ENCODE assay signal across 10 mouse cellular contexts in the genomic region with DNA sequence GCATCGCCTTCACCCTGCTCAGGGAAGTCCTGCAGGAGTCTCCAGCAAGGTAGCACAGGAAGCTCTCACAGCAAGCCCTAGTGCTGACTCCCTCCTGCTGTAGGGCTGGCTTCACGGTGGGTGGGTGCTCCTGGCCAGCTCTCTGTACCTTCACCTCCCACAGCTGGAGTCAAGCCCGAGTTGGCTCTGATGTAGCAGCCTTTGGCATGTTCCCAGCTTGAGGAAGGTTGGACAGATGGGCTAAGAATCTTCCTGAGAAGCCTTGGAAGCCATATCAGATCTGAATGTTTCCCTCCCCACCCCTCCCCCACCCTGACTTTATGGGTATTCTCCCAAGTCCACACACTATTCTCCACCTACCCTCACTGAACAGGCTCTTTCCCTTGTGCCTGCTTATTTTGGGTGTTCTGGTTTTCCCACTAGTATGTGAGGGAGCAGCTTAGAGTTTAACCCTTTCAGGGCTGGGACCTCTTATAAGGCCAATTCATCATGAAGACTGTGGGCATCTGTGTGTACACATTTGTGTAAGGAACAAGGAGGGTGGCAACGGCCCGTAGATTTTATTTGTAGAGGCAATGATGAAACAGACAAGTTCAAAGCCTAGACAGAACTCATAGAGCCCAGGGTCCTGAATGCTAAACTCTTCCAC. TPM values are rescaled to one million over a fixed set of nuclear protein-coding genes. Genes with fewer than 3 reads are reported as not detected.
A peak's percentile ranks its signal among the peaks of the same experiment; 100 is the strongest.
DNase-seq lines count a peak whose midpoint lies in the region; ATAC-seq and TF ChIP-seq lines count a peak whose summit lies in the region.
"Had no signal": no experiment of that assay in that cellular context is flagged by ENCODE, and none has a peak within 500 bp of the region (broad histone marks: within the 10 kb centered on the region; RNA-seq: fewer than 3 reads in every experiment).

No protein-coding gene starts in this region.

- H3K36me3 ChIP-seq in kidney, embryonic 15.5 days, result peaks cover 19% of the 10 kb centered on the region
- H3K36me3 ChIP-seq in G1E (replicated peaks), result peaks cover 97% of the 10 kb centered on the region
- H3K36me3 ChIP-seq in embryonic facial prominence, embryonic 13.5 days, result peaks cover 12% of the 10 kb centered on the region
- H3K36me3 ChIP-seq in limb, embryonic 12.5 days, result peaks cover 25% of the 10 kb centered on the region

- H3K4me1 ChIP-seq in kidney, embryonic 15.5 days, result peaks cover 34% of the 10 kb centered on the region
- peaks cover 63% of the 10 kb centered on the region for H3K4me1 ChIP-seq in G1E (ENCODE audit: insufficient read depth, low read depth, low read length)
- peaks cover 41% of the 10 kb centered on the region for H3K4me1 ChIP-seq in embryonic facial prominence, embryonic 13.5 days
- H3K4me1 ChIP-seq in limb, embryonic 12.5 days (replicated peaks), result peaks cover 34% of the 10 kb centered on the region

- H3K4me2 ChIP-seq in kidney, embryonic 15.5 days, result no peak overlapping the region
- H3K4me2 ChIP-seq in embryonic facial prominence, embryonic 13.5 days, result no peak overlapping the region
- H3K4me2 ChIP-seq in limb, embryonic 12.5 days, result 0 out of 2 replicates have a peak overlapping the region, but pooled peaks have one; percentile 62

- ATAC-seq in kidney, embryonic 15.5 days (replicated peaks; ENCODE audit: low FRiP score), result no peak
- ATAC-seq in G1E (ENCODE audit: extremely low read depth, insufficient number of reproducible peaks, low FRiP score, poor library complexity, severe bottlenecking), result no peak
- ATAC-seq in embryonic facial prominence, embryonic 13.5 days (ENCODE audit: insufficient number of reproducible peaks, insufficient read depth, low FRiP score, low TSS enrichment, low read depth), result no peak
- no peak for ATAC-seq in limb, embryonic 12.5 days (ENCODE audit: insufficient number of reproducible peaks, insufficient read depth, low FRiP score, low TSS enrichment, low read depth)
- no peak for ATAC-seq in megakaryocyte-erythroid progenitor cell, adult 5-6 weeks (replicated peaks; ENCODE audit: low FRiP score, low TSS enrichment, poor library complexity, severe bottlenecking)
- no peak for ATAC-seq in monocyte, adult 5-6 weeks (replicated peaks; ENCODE audit: insufficient number of reproducible peaks, low FRiP score, low TSS enrichment, poor library complexity, severe bottlenecking)

- H3K27me3 ChIP-seq in kidney, embryonic 15.5 days, result peaks cover 8% of the 10 kb centered on the region
- H3K27me3 ChIP-seq in G1E (ENCODE audit: insufficient read depth, low read length), result no peaks in the 10 kb centered on the region; the same call in 1 of the 2 replicates
- peaks cover 12% of the 10 kb centered on the region for H3K27me3 ChIP-seq in embryonic facial prominence, embryonic 13.5 days
- peaks cover 16% of the 10 kb centered on the region for H3K27me3 ChIP-seq in limb, embryonic 12.5 days

- no peak overlapping the region for H3K27ac ChIP-seq in kidney, embryonic 15.5 days
- no peak overlapping the region for H3K27ac ChIP-seq in embryonic facial prominence, embryonic 13.5 days
- H3K27ac ChIP-seq in limb, embryonic 12.5 days, result no peak overlapping the region
- H3K27ac ChIP-seq: heart, embryonic 13.5 days had no signal

- H3K4me3 ChIP-seq in kidney, embryonic 15.5 days (replicated peaks), result no peak overlapping the region
- peak overlapping the region; percentile 21; the same call in 1 of the 2 replicates for H3K4me3 ChIP-seq in G1E (ENCODE audit: low read depth, low read length)
- H3K4me3 ChIP-seq in embryonic facial prominence, embryonic 13.5 days, result no peak overlapping the region
- no peak overlapping the region for H3K4me3 ChIP-seq in limb, embryonic 12.5 days (replicated peaks)
- H3K4me3 ChIP-seq: heart, embryonic 13.5 days had no signal

- DNase-seq in kidney, postnatal 10 days, result peak; percentile 60
- no peak for DNase-seq in G1E (ENCODE audit: low spot score)

- no peak overlapping the region for H3K9ac ChIP-seq in kidney, embryonic 15.5 days
- peak overlapping the region; percentile 21; the same call in 1 of the 2 replicates for H3K9ac ChIP-seq in embryonic facial prominence, embryonic 13.5 days
- H3K9ac ChIP-seq in limb, embryonic 12.5 days (replicated peaks), result 0 out of 2 replicates have a peak overlapping the region, but pooled peaks have one; percentile 28
- H3K9ac ChIP-seq: heart, embryonic 13.5 days had no signal

- no peak for TF ChIP-seq CTCF in G1E (IDR thresholded peaks at IDR 0.05; ENCODE audit: low read depth, low read length)

- no peaks in the 10 kb centered on the region for H3K9me3 ChIP-seq in kidney, embryonic 15.5 days (replicated peaks)
- peaks cover 6% of the 10 kb centered on the region for H3K9me3 ChIP-seq in G1E (replicated peaks)
- H3K9me3 ChIP-seq in embryonic facial prominence, embryonic 13.5 days, result no peaks in the 10 kb centered on the region
- H3K9me3 ChIP-seq in limb, embryonic 12.5 days, result no peaks in the 10 kb centered on the region
- H3K9me3 ChIP-seq: heart, embryonic 13.5 days had no signal

- WGBS in kidney, embryonic 15.5 days, result 48% methylated on average over 5 of the region's 5 CpGs
- WGBS in embryonic facial prominence, embryonic 13.5 days, result 51% methylated on average over 5 of the region's 5 CpGs
- 41% methylated on average over 5 of the region's 5 CpGs for WGBS in limb, embryonic 12.5 days

RNA-seq across cellular contexts. Expression of a gene that starts 1.4 kb away (rescaled TPM):
- polyA plus RNA-seq in kidney, embryonic 15.5 days (2015; fragmentation: Nextera tagmentation; extraction: Ambion mirVana), result 1.6 and 2.9 TPM in 2 replicates
- 13.0 and 13.2 TPM in 2 replicates for total RNA-seq in G1E (2014; fragmentation: Nextera tagmentation)
- 6.8 and 7.6 TPM in 2 replicates for total RNA-seq in G1E (2017)
- polyA plus RNA-seq in G1E (2012), result 9.8 and 11.6 TPM in 2 replicates
- polyA plus RNA-seq in embryonic facial prominence, embryonic 13.5 days (2015; fragmentation: Nextera tagmentation; extraction: Ambion mirVana), result 3.8 and 4.3 TPM in 2 replicates
- 4.4 and 4.7 TPM in 2 replicates for polyA plus RNA-seq in limb, embryonic 12.5 days (2016; fragmentation: Nextera tagmentation; extraction: Ambion mirVana)
- 3.1 and 6.1 TPM in 2 replicates for total RNA-seq in megakaryocyte-erythroid progenitor cell, adult 5-6 weeks (2014; fragmentation: Nextera tagmentation)
- total RNA-seq in megakaryocyte-erythroid progenitor cell, adult 5-6 weeks (2017), result 0.09 and 1.8 TPM in 2 replicates
- total RNA-seq in monocyte, adult 5-6 weeks (2017), result 0.68 TPM in 1 of 3 replicates, not detected in the others

RNA-seq across cellular contexts. Expression of a gene that starts 5.7 kb away (rescaled TPM):
- polyA plus RNA-seq in kidney, embryonic 15.5 days (2015; fragmentation: Nextera tagmentation; extraction: Ambion mirVana), result 0.19 and 0.22 TPM in 2 replicates
- total RNA-seq in G1E (2014; fragmentation: Nextera tagmentation), result 0.53 TPM in 1 of 2 replicates, not detected in the other
- 0.22 and 0.41 TPM in 2 replicates for total RNA-seq in G1E (2017)
- not detected in 2 replicates for polyA plus RNA-seq in G1E (2012)
- polyA plus RNA-seq in embryonic facial prominence, embryonic 13.5 days (2015; fragmentation: Nextera tagmentation; extraction: Ambion mirVana), result 0.41 and 0.45 TPM in 2 replicates
- polyA plus RNA-seq in limb, embryonic 12.5 days (2016; fragmentation: Nextera tagmentation; extraction: Ambion mirVana), result 0.18 and 0.55 TPM in 2 replicates
- total RNA-seq in megakaryocyte-erythroid progenitor cell, adult 5-6 weeks (2014; fragmentation: Nextera tagmentation), result not detected in 2 replicates
- not detected in 2 replicates for total RNA-seq in megakaryocyte-erythroid progenitor cell, adult 5-6 weeks (2017)
- not detected in 3 replicates for total RNA-seq in monocyte, adult 5-6 weeks (2017)
- total RNA-seq: left cerebral cortex, postnatal 14 days had no signal
- polyA plus RNA-seq: embryonic facial prominence, embryonic 11.5 days had no signal

RNA-seq across cellular contexts. Expression of a gene that starts 10.4 kb away (rescaled TPM):
- polyA plus RNA-seq in kidney, embryonic 15.5 days (2015; fragmentation: Nextera tagmentation; extraction: Ambion mirVana), result 0.58 and 1.7 TPM in 2 replicates
- total RNA-seq in G1E (2014; fragmentation: Nextera tagmentation) (not detected in 2 replicates), G1E (2017) (not detected in 2 replicates)
- polyA plus RNA-seq in G1E (2012), result 0.13 TPM in 1 of 2 replicates, not detected in the other
- polyA plus RNA-seq in embryonic facial prominence, embryonic 13.5 days (2015; fragmentation: Nextera tagmentation; extraction: Ambion mirVana), result 0.95 and 1.6 TPM in 2 replicates
- 1.1 and 1.3 TPM in 2 replicates for polyA plus RNA-seq in limb, embryonic 12.5 days (2016; fragmentation: Nextera tagmentation; extraction: Ambion mirVana)
- total RNA-seq in megakaryocyte-erythroid progenitor cell, adult 5-6 weeks (2014; fragmentation: Nextera tagmentation), result not detected in 2 replicates
- not detected in 2 replicates for total RNA-seq in megakaryocyte-erythroid progenitor cell, adult 5-6 weeks (2017)
- 0.78 TPM in 1 of 3 replicates, not detected in the others for total RNA-seq in monocyte, adult 5-6 weeks (2017)
- polyA plus RNA-seq: heart, embryonic 13.5 days had no signal

RNA-seq across cellular contexts. Expression of a gene that starts 12.4 kb away (rescaled TPM):
- polyA plus RNA-seq in kidney, embryonic 15.5 days (2015; fragmentation: Nextera tagmentation; extraction: Ambion mirVana), result 20.7 and 21.0 TPM in 2 replicates
- 31.9 and 32.5 TPM in 2 replicates for total RNA-seq in G1E (2014; fragmentation: Nextera tagmentation)
- 13.9 and 15.6 TPM in 2 replicates for total RNA-seq in G1E (2017)
- polyA plus RNA-seq in G1E (2012), result 93.1 and 94.6 TPM in 2 replicates
- polyA plus RNA-seq in embryonic facial prominence, embryonic 13.5 days (2015; fragmentation: Nextera tagmentation; extraction: Ambion mirVana), result 21.1 and 22.6 TPM in 2 replicates
- polyA plus RNA-seq in limb, embryonic 12.5 days (2016; fragmentation: Nextera tagmentation; extraction: Ambion mirVana), result 25.5 and 28.8 TPM in 2 replicates
- 25.3 and 26.1 TPM in 2 replicates for total RNA-seq in megakaryocyte-erythroid progenitor cell, adult 5-6 weeks (2014; fragmentation: Nextera tagmentation)
- total RNA-seq in megakaryocyte-erythroid progenitor cell, adult 5-6 weeks (2017), result 7.0 and 7.8 TPM in 2 replicates
- total RNA-seq in monocyte, adult 5-6 weeks (2017), result 0.64 to 3.1 TPM (median 1.8 TPM) in 3 replicates

RNA-seq across cellular contexts. Expression of a gene that starts 46.2 kb away (rescaled TPM):
- 27.7 and 29.8 TPM in 2 replicates for polyA plus RNA-seq in kidney, embryonic 15.5 days (2015; fragmentation: Nextera tagmentation; extraction: Ambion mirVana)
- total RNA-seq in G1E (2014; fragmentation: Nextera tagmentation) (20.7 and 22.6 TPM in 2 replicates), G1E (2017) (35.7 and 41.5 TPM in 2 replicates)
- 5.4 and 6.2 TPM in 2 replicates for polyA plus RNA-seq in G1E (2012)
- polyA plus RNA-seq in embryonic facial prominence, embryonic 13.5 days (2015; fragmentation: Nextera tagmentation; extraction: Ambion mirVana), result 24.0 and 24.7 TPM in 2 replicates
- polyA plus RNA-seq in limb, embryonic 12.5 days (2016; fragmentation: Nextera tagmentation; extraction: Ambion mirVana), result 14.8 and 16.0 TPM in 2 replicates
- total RNA-seq in megakaryocyte-erythroid progenitor cell, adult 5-6 weeks (2014; fragmentation: Nextera tagmentation), result 17.3 and 18.1 TPM in 2 replicates
- 9.1 and 12.4 TPM in 2 replicates for total RNA-seq in megakaryocyte-erythroid progenitor cell, adult 5-6 weeks (2017)
- 7.3 to 10.6 TPM (median 9.6 TPM) in 3 replicates for total RNA-seq in monocyte, adult 5-6 weeks (2017)
